Mouse (Mus musculus) stomach, postnatal 0 days (tissue): ENCODE results near the gene Grm2.

Experiments used
- CTCF ChIP-seq: IDR thresholded peaks from 2 replicates; pipeline ENCODE4 v1.5.1; 2016; ENCODE audit warnings: antibody characterized with exemption, low read depth, mild to moderate bottlenecking, moderate library complexity
- EP300 ChIP-seq: optimal IDR thresholded peaks from 2 replicates; pipeline ENCODE3; 2016; ENCODE audit warnings: antibody characterized with exemption

DNA sequence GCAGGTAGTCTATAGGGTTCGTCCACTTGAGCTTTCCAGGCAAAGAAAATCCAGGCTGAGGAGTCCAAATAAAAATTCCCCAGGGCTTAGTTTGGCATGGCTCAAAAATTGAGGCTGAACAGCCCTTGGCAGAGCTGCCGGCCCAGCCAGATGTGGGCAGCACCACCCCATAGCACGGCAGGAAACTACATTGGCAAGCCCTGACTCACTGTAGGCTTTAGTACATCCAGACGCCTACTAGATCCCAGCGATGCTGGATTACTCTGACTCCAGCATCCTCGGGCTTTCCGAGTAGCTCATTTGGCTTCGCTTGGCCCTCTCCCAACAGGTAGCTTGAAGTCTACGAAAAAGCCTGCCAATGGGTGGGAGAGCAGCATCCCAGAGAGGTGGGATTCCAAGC, 25.1 kb upstream of the Grm2 start:
- no peak for TF ChIP-seq CTCF
- no peak for TF ChIP-seq EP300
